Mouse (Mus musculus): ENCODE results near the gene Tnrc6b.

DNA sequence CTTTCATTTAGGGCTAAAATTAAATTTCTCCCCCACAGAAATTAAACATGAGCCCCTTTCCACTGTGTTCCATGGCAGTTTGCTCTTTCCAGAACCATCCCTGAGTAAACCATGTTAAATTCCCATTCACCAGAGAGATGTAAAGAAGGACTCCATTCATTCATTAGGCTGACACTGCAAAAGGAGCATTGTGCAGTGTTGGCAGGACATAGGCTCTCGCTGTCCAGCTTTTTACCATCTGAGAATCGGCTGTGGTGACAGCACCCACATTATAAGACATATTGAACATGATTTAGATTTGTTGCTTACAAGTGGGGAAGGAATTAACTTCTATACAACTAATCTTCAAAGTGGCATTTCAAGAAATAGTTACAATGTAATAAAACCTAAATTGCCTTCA, 150.9 kb downstream of the Tnrc6b start:
- TF ChIP-seq MAX (IDR thresholded peaks at IDR 0.05; ENCODE audit: low read depth) = no peak
- TF ChIP-seq TCF12 (IDR thresholded peaks at IDR 0.05; ENCODE audit: insufficient read depth, poor library complexity, severe bottlenecking) = no peak
- no peak for TF ChIP-seq USF1 (IDR thresholded peaks at IDR 0.05; ENCODE audit: low read depth)
- TF ChIP-seq POLR2A (IDR thresholded peaks at IDR 0.05; ENCODE audit: insufficient read length, low read depth) = no peak
- TF ChIP-seq E2F4 (IDR thresholded peaks at IDR 0.05; ENCODE audit: insufficient read depth) = no peak
- no peak for TF ChIP-seq CEBPB (IDR thresholded peaks at IDR 0.05; ENCODE audit: insufficient read depth, poor library complexity, severe bottlenecking)
- no peak for TF ChIP-seq MYOD1 (IDR thresholded peaks at IDR 0.05; ENCODE audit: control insufficient read depth in 1 of 3, insufficient read length in 2 of 3, low read depth in 2 of 3)
